Mouse (Mus musculus) liver, adult 2 months (tissue): ENCODE data around the gene Ankrd11.

ENCODE experiments used
- CTCF ChIP-seq: fragments of 200-500 bp; IDR thresholded peaks from 2 replicates; pipeline ENCODE4 v1.5.1; 2011; ENCODE audit warnings: low read depth, low read length, control low read depth
- POLR2A ChIP-seq: fragments of 200-500 bp; IDR thresholded peaks from 2 replicates; pipeline ENCODE4 v1.6.1; 2011; ENCODE audit warnings: low read length, control low read depth; ENCODE audit not compliant: insufficient read depth; ENCODE audit errors: extremely low read depth

DNA sequence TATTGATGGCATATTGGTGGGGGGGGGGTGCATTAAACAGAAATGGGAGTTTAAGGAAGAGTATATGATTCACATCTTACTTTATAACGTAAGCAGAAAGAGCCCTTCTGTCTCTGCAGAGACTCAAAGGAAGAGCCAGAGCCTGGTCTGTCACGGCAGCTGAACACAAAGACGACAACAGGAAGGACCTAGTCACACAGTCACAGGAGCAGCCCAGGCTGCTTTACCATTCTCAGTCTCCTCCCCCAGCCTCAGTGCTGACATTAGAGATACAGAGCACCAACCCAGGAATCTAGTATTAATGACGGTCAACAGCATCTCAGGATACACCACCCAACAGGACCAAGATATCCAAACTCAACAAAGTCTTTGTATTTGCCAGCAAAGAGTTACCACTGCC, 103.5 kb downstream of the Ankrd11 start:
- TF ChIP-seq CTCF (no peak), POLR2A (no peak)
